Mouse (Mus musculus) heart, postnatal 0 days (tissue): ENCODE measurements at regions not wholly inside any gene's neighbourhood (a gene's known extent, or its start where the extent isn't known, plus 50 kb on each side); places are given as distances from the start of the nearest gene placed in this dataset.
"Not testable (repeated sequence)": the region's sequence is repeated elsewhere in the genome, so short reads cannot be mapped to it uniquely, and the experiment has no call there.

Experiments
- ATAC-seq: fragments of 200-750 bp; cut with Nextera tagmentation; 2 replicates; pipeline ENCODE4 v1.8.0; 2017; ENCODE audit warnings: low read depth, moderate number of reproducible peaks, moderate library complexity; ENCODE audit not compliant: insufficient read depth
- DNase-seq: peaks from one replicate; pipeline ENCODE4 v3.0.0-alpha.2; 2016; ENCODE audit warnings: low spot score
- H3K27ac ChIP-seq: fragments of 300-500 bp; sonication (generic); 2 replicates; pipeline ENCODE4 v1.5.1; 2014; ENCODE audit warnings: low read depth, mild to moderate bottlenecking
- H3K27me3 ChIP-seq: fragments of 300-500 bp; sonication (generic); 2 replicates; pipeline ENCODE4 v1.6.1; 2014; ENCODE audit warnings: low read length, mixed read lengths; ENCODE audit not compliant: control insufficient read depth, insufficient read depth
- H3K36me3 ChIP-seq: fragments of 300-500 bp; sonication (generic); replicated peaks from 2 replicates; pipeline ENCODE4 v1.6.1; 2014; ENCODE audit warnings: low read length, mixed read lengths; ENCODE audit not compliant: control insufficient read depth, insufficient read depth
- H3K4me1 ChIP-seq: fragments of 300-500 bp; sonication (generic); 2 replicates; pipeline ENCODE4 v1.6.1; 2014; ENCODE audit warnings: antibody characterized with exemption; ENCODE audit not compliant: control insufficient read depth, insufficient read depth
- H3K4me2 ChIP-seq: fragments of 300-500 bp; sonication (generic); 2 replicates; pipeline ENCODE4 v1.6.1; 2014; ENCODE audit warnings: low read depth, mild to moderate bottlenecking, low read length, moderate library complexity
- H3K4me3 ChIP-seq: fragments of 300-500 bp; sonication (generic); 2 replicates; pipeline ENCODE4 v1.5.1; 2014; ENCODE audit warnings: low read depth, low read length
- H3K9ac ChIP-seq: fragments of 300-500 bp; sonication (generic); replicated peaks from 2 replicates; pipeline ENCODE4 v1.6.1; 2014; ENCODE audit warnings: low read depth, low read length, mixed read lengths
- H3K9me3 ChIP-seq: fragments of 300-500 bp; sonication (generic); replicated peaks from 2 replicates; pipeline ENCODE4 v1.6.1; 2016; ENCODE audit warnings: low read length; ENCODE audit not compliant: control insufficient read depth
- WGBS: fragments of 180-500 bp; shearing (Covaris S2); extraction: QIAGEN DNeasy Blood & Tissue Kit; methylation state at CpG from one replicate; pipeline ENCODE4 v1.1.7; 2014; 5-methylcytosine and 5-hydroxymethylcytosine counted together

- WGBS = under 1% methylated on average over 20 of the region's 52 CpGs
- 0 out of 2 replicates have a peak, but pooled peaks have one; percentile 6 for ATAC-seq
- H3K27ac ChIP-seq, H3K4me2 ChIP-seq, H3K36me3 ChIP-seq, H3K9ac ChIP-seq, H3K4me1 ChIP-seq, H3K9me3 ChIP-seq, H3K4me3 ChIP-seq, H3K27me3 ChIP-seq, DNase-seq: not testable (repeated sequence)
Measured at GRCm38 (mm10) chr17:6489926-6490564, 60.1 kb downstream of the Dynlt1b start.

- not testable (repeated sequence) for H3K36me3 ChIP-seq, H3K4me1 ChIP-seq, H3K9me3 ChIP-seq, H3K4me3 ChIP-seq, H3K4me2 ChIP-seq, DNase-seq, H3K27me3 ChIP-seq, H3K9ac ChIP-seq, H3K27ac ChIP-seq
- WGBS = no CpG with 5 or more reads among the region's 15 CpGs
- 0 out of 2 replicates have a peak, but pooled peaks have one; percentile 29 for ATAC-seq
Measured at GRCm38 (mm10) chr17:6490565-6490935, 60.6 kb downstream of the Dynlt1b start.

GRCm38 (mm10) chr17:6492501-6492900 is 62.6 kb downstream of the Dynlt1b start:
- not testable (repeated sequence) for H3K4me2 ChIP-seq, H3K4me1 ChIP-seq, H3K27me3 ChIP-seq, DNase-seq, H3K36me3 ChIP-seq, H3K9ac ChIP-seq, H3K27ac ChIP-seq, H3K4me3 ChIP-seq, ATAC-seq, H3K9me3 ChIP-seq
- 21% methylated on average over 19 of the region's 19 CpGs for WGBS

- H3K4me1 ChIP-seq, H3K9ac ChIP-seq, H3K27me3 ChIP-seq, DNase-seq, H3K36me3 ChIP-seq, H3K4me2 ChIP-seq, H3K4me3 ChIP-seq, ATAC-seq, H3K27ac ChIP-seq, H3K9me3 ChIP-seq: not testable (repeated sequence)
- WGBS = 33% methylated on average over 21 of the region's 23 CpGs
Measured at GRCm38 (mm10) chr17:6492950-6493349, 63.0 kb downstream of the Dynlt1b start.

GRCm38 (mm10) chr17:6496491-6496890 is 66.6 kb downstream of the Dynlt1b start:
- not testable (repeated sequence) for ATAC-seq, H3K27ac ChIP-seq, H3K9me3 ChIP-seq, H3K9ac ChIP-seq, H3K27me3 ChIP-seq, H3K36me3 ChIP-seq, DNase-seq, H3K4me3 ChIP-seq, H3K4me1 ChIP-seq, H3K4me2 ChIP-seq
- WGBS = 77% methylated on average over 9 of the region's 9 CpGs

- ATAC-seq, H3K9ac ChIP-seq, DNase-seq, H3K4me2 ChIP-seq, H3K27me3 ChIP-seq, H3K9me3 ChIP-seq, H3K27ac ChIP-seq, H3K4me3 ChIP-seq, H3K4me1 ChIP-seq, H3K36me3 ChIP-seq: not testable (repeated sequence)
- 82% methylated on average over 4 of the region's 6 CpGs for WGBS
Measured at GRCm38 (mm10) chr17:6502676-6503075, 72.8 kb downstream of the Dynlt1b start.

- H3K27me3 ChIP-seq, H3K4me1 ChIP-seq, H3K9ac ChIP-seq, H3K9me3 ChIP-seq, H3K27ac ChIP-seq, H3K4me2 ChIP-seq, H3K4me3 ChIP-seq, DNase-seq, ATAC-seq, H3K36me3 ChIP-seq: not testable (repeated sequence)
- 70% methylated on average over 6 of the region's 6 CpGs for WGBS
Measured at GRCm38 (mm10) chr17:6505896-6506295, 76.0 kb downstream of the Dynlt1b start.

- H3K27me3 ChIP-seq = not testable (repeated sequence)
Measured at GRCm38 (mm10) chr17:6515128-6515527, 85.2 kb downstream of the Dynlt1b start.

GRCm38 (mm10) chr17:6519107-6519506 is 82.4 kb upstream of the Dynlt1c start:
- H3K4me1 ChIP-seq, H3K27me3 ChIP-seq, H3K36me3 ChIP-seq, H3K4me2 ChIP-seq, H3K4me3 ChIP-seq, H3K27ac ChIP-seq, ATAC-seq, DNase-seq, H3K9me3 ChIP-seq, H3K9ac ChIP-seq: not testable (repeated sequence)
- WGBS = 67% methylated on average over 5 of the region's 6 CpGs

More at GRCm38 (mm10) chr17:6515128-6515527, 85.2 kb downstream of the Dynlt1b start:
- H3K36me3 ChIP-seq, H3K9ac ChIP-seq, H3K4me1 ChIP-seq, ATAC-seq, H3K9me3 ChIP-seq, DNase-seq, H3K4me2 ChIP-seq, H3K27ac ChIP-seq, H3K4me3 ChIP-seq: not testable (repeated sequence)
- 81% methylated on average over 5 of the region's 8 CpGs for WGBS
